10 mouse cellular contexts compared by ENCODE assay signal in the genomic region with DNA sequence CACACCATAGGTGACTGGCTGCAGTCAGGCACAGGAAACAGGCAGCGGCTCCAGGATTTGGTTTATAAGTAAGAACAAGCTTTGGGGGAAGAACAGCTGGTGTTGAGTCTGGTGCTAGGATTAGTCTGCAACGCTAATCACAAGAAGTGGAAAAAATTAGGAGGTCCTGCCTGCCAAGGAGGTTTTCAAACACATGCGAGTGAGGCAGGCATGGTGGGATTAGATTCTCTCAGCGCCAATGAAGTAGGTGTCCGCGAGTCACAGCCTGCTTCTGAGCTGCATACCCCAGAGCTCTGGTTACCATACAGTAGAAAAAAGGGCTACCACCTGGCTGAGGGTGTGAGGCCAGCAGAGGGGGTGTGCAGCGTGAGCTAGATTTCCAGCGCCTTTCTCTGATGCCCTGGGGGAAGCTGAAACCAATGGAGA.
A peak's percentile ranks its signal among the peaks of the same experiment; 100 is the strongest.
DNase-seq lines count a peak whose midpoint lies in the region; ATAC-seq lines count a peak whose summit lies in the region.
"Had no signal": no experiment of that assay in that cellular context is flagged by ENCODE, and none has a peak within 500 bp of the region (broad histone marks: within the 10 kb centered on the region; RNA-seq: fewer than 3 reads in every experiment).

No protein-coding gene starts in this region.

- no peak overlapping the region for H3K9ac ChIP-seq in midbrain, embryonic 11.5 days (ENCODE audit: low read length)
- no peak overlapping the region for H3K9ac ChIP-seq in forebrain, embryonic 13.5 days
- H3K9ac ChIP-seq in stomach, embryonic 15.5 days = no peak overlapping the region
- H3K9ac ChIP-seq: intestine, embryonic 15.5 days; liver, embryonic 15.5 days had no signal

- no peak overlapping the region for H3K4me2 ChIP-seq in midbrain, embryonic 11.5 days
- H3K4me2 ChIP-seq in forebrain, embryonic 13.5 days = no peak overlapping the region
- no peak overlapping the region for H3K4me2 ChIP-seq in stomach, embryonic 15.5 days
- H3K4me2 ChIP-seq: intestine, embryonic 15.5 days; liver, embryonic 15.5 days had no signal

- peak overlapping the region; percentile 34; the same call in 1 of the 2 replicates for H3K27ac ChIP-seq in midbrain, embryonic 10.5 days (replicated peaks)
- no peak overlapping the region for H3K27ac ChIP-seq in midbrain, embryonic 11.5 days (ENCODE audit: low read depth, low read length)
- H3K27ac ChIP-seq in forebrain, embryonic 13.5 days = peak overlapping the region; percentile 81
- H3K27ac ChIP-seq in stomach, embryonic 15.5 days = 0 out of 2 replicates have a peak overlapping the region, but pooled peaks have one; percentile 12
- H3K27ac ChIP-seq: intestine, embryonic 15.5 days; liver, embryonic 15.5 days had no signal

- peaks cover 19% of the 10 kb centered on the region for H3K4me1 ChIP-seq in midbrain, embryonic 10.5 days
- H3K4me1 ChIP-seq in midbrain, embryonic 11.5 days (ENCODE audit: control insufficient read depth, insufficient read depth, low read length) = peaks cover 7% of the 10 kb centered on the region; the same call in 1 of the 2 replicates
- H3K4me1 ChIP-seq in forebrain, embryonic 13.5 days = peaks cover 56% of the 10 kb centered on the region
- peaks cover 20% of the 10 kb centered on the region; the same call in 1 of the 2 replicates for H3K4me1 ChIP-seq in stomach, embryonic 15.5 days
- H3K4me1 ChIP-seq: liver, embryonic 15.5 days had no signal

- DNase-seq in midbrain, embryonic 10.5 days (ENCODE audit: low spot score) = no peak
- no peak for DNase-seq in midbrain, embryonic 11.5 days (ENCODE audit: low spot score, missing footprints)
- peak; percentile 33 to 54 for DNase-seq in layer of hippocampus, postnatal 14 days (ENCODE audit: low spot score in 2 of 2)
- no peak for DNase-seq in adrenal gland, adult 8-10 months
- DNase-seq in gastrocnemius, adult 18-20 months (ENCODE audit: low spot score) = no peak
- DNase-seq: thymus, postnatal 36 days had no signal

- H3K4me3 ChIP-seq in midbrain, embryonic 10.5 days = no peak overlapping the region
- H3K4me3 ChIP-seq in midbrain, embryonic 11.5 days (ENCODE audit: low read depth, low read length) = no peak overlapping the region
- no peak overlapping the region for H3K4me3 ChIP-seq in forebrain, embryonic 13.5 days
- no peak overlapping the region for H3K4me3 ChIP-seq in stomach, embryonic 15.5 days (replicated peaks)
- H3K4me3 ChIP-seq: intestine, embryonic 15.5 days; liver, embryonic 15.5 days had no signal

- 78% methylated on average over 8 of the region's 8 CpGs for WGBS in midbrain, embryonic 10.5 days
- 64% methylated on average over 8 of the region's 8 CpGs for WGBS in midbrain, embryonic 11.5 days
- WGBS in forebrain, embryonic 13.5 days = 50% methylated on average over 8 of the region's 8 CpGs
- WGBS in stomach, embryonic 15.5 days = 56% methylated on average over 8 of the region's 8 CpGs

- no peaks in the 10 kb centered on the region for H3K36me3 ChIP-seq in midbrain, embryonic 10.5 days
- no peaks in the 10 kb centered on the region for H3K36me3 ChIP-seq in midbrain, embryonic 11.5 days (ENCODE audit: control insufficient read depth, insufficient read depth, low read length)
- H3K36me3 ChIP-seq in forebrain, embryonic 13.5 days (ENCODE audit: poor library complexity, severe bottlenecking) = peaks cover 3% of the 10 kb centered on the region; the same call in 1 of the 2 replicates
- H3K36me3 ChIP-seq in stomach, embryonic 15.5 days = no peaks in the 10 kb centered on the region
- H3K36me3 ChIP-seq: intestine, embryonic 15.5 days; liver, embryonic 15.5 days had no signal

- ATAC-seq in midbrain, embryonic 11.5 days (ENCODE audit: low FRiP score) = no peak
- ATAC-seq in forebrain, embryonic 13.5 days = peak; percentile 75
- no peak for ATAC-seq in stomach, embryonic 15.5 days (ENCODE audit: insufficient read depth, low FRiP score, low read depth)
- ATAC-seq: intestine, embryonic 15.5 days had no signal

- H3K9me3 ChIP-seq in midbrain, embryonic 10.5 days (replicated peaks) = 0 out of 2 replicates have a peak, but pooled peaks cover 3% of the 10 kb centered on the region
- no peaks in the 10 kb centered on the region for H3K9me3 ChIP-seq in midbrain, embryonic 11.5 days (ENCODE audit: control insufficient read depth, low read length)
- 0 out of 2 replicates have a peak, but pooled peaks cover 5% of the 10 kb centered on the region for H3K9me3 ChIP-seq in forebrain, embryonic 13.5 days (replicated peaks)
- H3K9me3 ChIP-seq in stomach, embryonic 15.5 days = no peaks in the 10 kb centered on the region
- H3K9me3 ChIP-seq: intestine, embryonic 15.5 days; liver, embryonic 15.5 days had no signal

- no peaks in the 10 kb centered on the region for H3K27me3 ChIP-seq in midbrain, embryonic 10.5 days (ENCODE audit: low read depth, poor library complexity, severe bottlenecking)
- no peaks in the 10 kb centered on the region for H3K27me3 ChIP-seq in midbrain, embryonic 11.5 days (ENCODE audit: control insufficient read depth, insufficient read depth, low read length)
- no peaks in the 10 kb centered on the region for H3K27me3 ChIP-seq in forebrain, embryonic 13.5 days
- no peaks in the 10 kb centered on the region for H3K27me3 ChIP-seq in stomach, embryonic 15.5 days (replicated peaks)
- H3K27me3 ChIP-seq: intestine, embryonic 15.5 days; liver, embryonic 15.5 days had no signal

Comparison
In these comparisons a context has a peak if more than half of its experiments do, and no peak if none do; other contexts are left out.
1. DNase-seq: peak in layer of hippocampus, postnatal 14 days (2 of 2); none in midbrain, embryonic 10.5 days (single experiment), midbrain, embryonic 11.5 days (single experiment), adrenal gland, adult 8-10 months (single experiment) and gastrocnemius, adult 18-20 months (single experiment).